Mouse (Mus musculus): ENCODE measurements around the gene March7. TPM values are rescaled to one million over a fixed set of nuclear protein-coding genes. Genes with fewer than 3 reads are reported as not detected.

March7 gene
- polyA plus RNA-seq, 1 experiment from 2014 or later, result 48.5 TPM

GRCm38 (mm10) chr2:60204162-60204561 lies 5.5 kb upstream of the March7 start:
- peaks cover 18% of the 10 kb centered on the region for H3K4me1 ChIP-seq (replicated peaks; ENCODE audit: control insufficient read depth, insufficient read depth, low read length)
- H3K9ac ChIP-seq (ENCODE audit: low read depth, low read length), result no peak overlapping the region
- no peaks in the 10 kb centered on the region for H3K27me3 ChIP-seq (replicated peaks; ENCODE audit: control insufficient read depth, insufficient read depth, low read length)
- no peak overlapping the region for H3K27ac ChIP-seq (ENCODE audit: low read depth, low read length)
- no peak overlapping the region for H3K4me3 ChIP-seq (ENCODE audit: low read depth, low read length)
- DNase-seq (ENCODE audit: low spot score), result no peak
- H3K36me3 ChIP-seq (ENCODE audit: control insufficient read depth, insufficient read depth, low read length), result no peaks in the 10 kb centered on the region
- no peaks in the 10 kb centered on the region for H3K9me3 ChIP-seq (ENCODE audit: control insufficient read depth, low read length)
- 50% methylated on average over 6 of the region's 6 CpGs for WGBS
- peak overlapping the region; percentile 28 for H3K4me2 ChIP-seq
- ATAC-seq (replicated peaks; ENCODE audit: low FRiP score), result 0 out of 2 replicates have a peak, but pooled peaks have one; percentile 44

- H3K9me3 ChIP-seq (ENCODE audit: control insufficient read depth, low read length), result no peaks in the 10 kb centered on the region
- no peaks in the 10 kb centered on the region for H3K36me3 ChIP-seq (ENCODE audit: control insufficient read depth, insufficient read depth, low read length)
- H3K27me3 ChIP-seq (replicated peaks; ENCODE audit: control insufficient read depth, insufficient read depth, low read length), result no peaks in the 10 kb centered on the region
- H3K27ac ChIP-seq (ENCODE audit: low read depth, low read length), result no peak overlapping the region
- DNase-seq (ENCODE audit: low spot score), result no peak
- peaks cover 18% of the 10 kb centered on the region for H3K4me1 ChIP-seq (replicated peaks; ENCODE audit: control insufficient read depth, insufficient read depth, low read length)
- WGBS, result 71% methylated on average over 6 of the region's 6 CpGs
- no peak overlapping the region for H3K4me2 ChIP-seq
- no peak overlapping the region for H3K4me3 ChIP-seq (ENCODE audit: low read depth, low read length)
- H3K9ac ChIP-seq (ENCODE audit: low read depth, low read length), result no peak overlapping the region
- no peak for ATAC-seq (replicated peaks; ENCODE audit: low FRiP score)
Observed at GRCm38 (mm10) chr2:60205795-60206194, 3.9 kb upstream of the March7 start.

DNA sequence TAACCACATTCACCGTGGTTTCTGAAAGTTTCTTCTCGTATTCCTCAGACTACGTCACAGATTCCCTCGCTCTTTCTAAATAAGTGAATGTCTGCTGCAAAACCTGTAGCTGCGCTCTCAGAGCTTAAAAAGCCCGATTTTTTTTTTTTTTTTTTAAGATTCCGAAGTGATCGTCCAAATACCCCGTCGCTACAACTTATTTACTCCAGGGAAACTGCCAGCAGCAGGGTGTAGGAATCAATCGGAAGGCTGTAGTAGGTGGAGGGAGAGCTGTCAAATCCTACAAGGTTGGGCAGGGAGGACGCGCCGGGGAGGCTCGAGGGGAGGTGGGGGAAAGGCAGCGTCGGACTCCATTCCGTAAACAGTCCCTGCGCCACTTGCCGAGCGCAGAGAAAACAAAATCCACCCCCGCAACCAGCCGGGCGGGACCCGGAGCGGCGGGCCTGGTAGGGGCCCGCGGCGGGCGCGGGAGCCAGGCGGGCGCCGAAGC lies 520 bp upstream of the March7 start:
- peak overlapping the region; percentile 92 for H3K4me3 ChIP-seq (ENCODE audit: low read depth, low read length)
- peaks cover 31% of the 10 kb centered on the region for H3K4me1 ChIP-seq (replicated peaks; ENCODE audit: control insufficient read depth, insufficient read depth, low read length)
- peak; percentile 72 for DNase-seq (ENCODE audit: low spot score)
- peaks cover 7% of the 10 kb centered on the region; the same call in 1 of the 2 replicates for H3K36me3 ChIP-seq (ENCODE audit: control insufficient read depth, insufficient read depth, low read length)
- no peaks in the 10 kb centered on the region for H3K9me3 ChIP-seq (ENCODE audit: control insufficient read depth, low read length)
- under 1% methylated on average over 29 of the region's 35 CpGs for WGBS
- H3K4me2 ChIP-seq, result peak overlapping the region; percentile 79
- peak overlapping the region; percentile 78 for H3K27ac ChIP-seq (ENCODE audit: low read depth, low read length)
- H3K9ac ChIP-seq (ENCODE audit: low read depth, low read length), result peak overlapping the region; percentile 88
- no peaks in the 10 kb centered on the region for H3K27me3 ChIP-seq (replicated peaks; ENCODE audit: control insufficient read depth, insufficient read depth, low read length)
- ATAC-seq (replicated peaks; ENCODE audit: low FRiP score), result peak; percentile 67

GRCm38 (mm10) chr2:60210821-60211220 lies 1.1 kb downstream of the March7 start:
- Histone ChIP-seq H3K9ac (ENCODE audit: low read depth, low read length) (peak overlapping the region; percentile 88), H3K27me3 (replicated peaks; ENCODE audit: control insufficient read depth, insufficient read depth, low read length) (no peaks in the 10 kb centered on the region), H3K4me2 (peak overlapping the region; percentile 63), H3K4me3 (ENCODE audit: low read depth, low read length) (peak overlapping the region; percentile 92), H3K36me3 (ENCODE audit: control insufficient read depth, insufficient read depth, low read length) (peaks cover 7% of the 10 kb centered on the region; the same call in 1 of the 2 replicates), H3K4me1 (replicated peaks; ENCODE audit: control insufficient read depth, insufficient read depth, low read length) (peaks cover 39% of the 10 kb centered on the region), H3K9me3 (ENCODE audit: control insufficient read depth, low read length) (no peaks in the 10 kb centered on the region), H3K27ac (ENCODE audit: low read depth, low read length) (0 out of 2 replicates have a peak overlapping the region, but pooled peaks have one; percentile 78)
- ATAC-seq (replicated peaks; ENCODE audit: low FRiP score) (no peak), DNase-seq (ENCODE audit: low spot score) (no peak)
- WGBS, result 23% methylated on average over 5 of the region's 5 CpGs

DNA sequence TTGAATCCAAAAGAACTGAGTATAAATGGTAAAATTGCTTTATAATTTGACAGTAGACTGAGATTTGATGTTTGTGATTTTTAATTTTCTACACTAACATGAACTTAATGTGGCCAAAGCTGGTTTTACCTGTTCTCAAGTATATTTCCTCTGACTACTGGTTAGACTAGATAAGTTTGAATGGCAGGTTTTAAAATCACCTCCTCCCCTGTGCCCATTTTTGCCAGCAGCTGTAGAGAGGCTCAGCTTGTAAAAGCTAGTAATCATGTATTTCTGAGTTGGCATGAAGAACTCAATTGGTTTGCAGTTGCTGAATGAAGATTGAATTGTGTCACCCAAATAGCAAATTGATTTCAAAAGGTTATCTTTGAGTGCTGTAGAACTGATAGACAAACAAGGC lies 2.8 kb downstream of the March7 start:
- no peaks in the 10 kb centered on the region for H3K27me3 ChIP-seq (replicated peaks; ENCODE audit: control insufficient read depth, insufficient read depth, low read length)
- no peak overlapping the region for H3K4me3 ChIP-seq (ENCODE audit: low read depth, low read length)
- peaks cover 46% of the 10 kb centered on the region for H3K4me1 ChIP-seq (replicated peaks; ENCODE audit: control insufficient read depth, insufficient read depth, low read length)
- ATAC-seq (replicated peaks; ENCODE audit: low FRiP score) (no peak), DNase-seq (ENCODE audit: low spot score) (no peak)
- peaks cover 7% of the 10 kb centered on the region; the same call in 1 of the 2 replicates for H3K36me3 ChIP-seq (ENCODE audit: control insufficient read depth, insufficient read depth, low read length)
- H3K9me3 ChIP-seq (ENCODE audit: control insufficient read depth, low read length), result no peaks in the 10 kb centered on the region
- H3K4me2 ChIP-seq, result no peak overlapping the region
- no peak overlapping the region for H3K27ac ChIP-seq (ENCODE audit: low read depth, low read length)
- no peak overlapping the region for H3K9ac ChIP-seq (ENCODE audit: low read depth, low read length)

DNA sequence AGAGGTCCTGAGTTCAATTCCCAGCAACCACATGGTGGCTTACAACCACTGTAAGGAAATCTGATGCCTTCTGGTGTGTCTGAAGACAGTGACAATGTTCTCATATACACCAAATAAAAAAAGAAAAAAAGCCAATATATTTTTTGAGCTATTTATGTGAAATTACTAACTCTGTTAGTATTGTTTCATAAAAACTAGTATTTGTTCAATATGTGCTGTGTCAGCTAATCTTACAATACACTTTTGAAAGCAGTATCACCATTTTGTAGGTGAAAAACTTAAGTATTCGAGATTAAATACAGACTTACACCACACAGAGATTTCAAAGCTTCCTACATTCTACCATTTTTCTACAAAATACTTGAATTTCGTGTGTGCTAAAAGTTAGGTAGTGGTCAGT lies 5.0 kb downstream of the March7 start:
- WGBS, result 90% methylated on average over 2 of the region's 2 CpGs
- no peak for DNase-seq (ENCODE audit: low spot score)
- no peaks in the 10 kb centered on the region for H3K27me3 ChIP-seq (replicated peaks; ENCODE audit: control insufficient read depth, insufficient read depth, low read length)
- H3K4me3 ChIP-seq (ENCODE audit: low read depth, low read length), result no peak overlapping the region
- H3K27ac ChIP-seq (ENCODE audit: low read depth, low read length), result no peak overlapping the region
- no peak for ATAC-seq (replicated peaks; ENCODE audit: low FRiP score)
- no peaks in the 10 kb centered on the region for H3K9me3 ChIP-seq (ENCODE audit: control insufficient read depth, low read length)
- H3K4me1 ChIP-seq (replicated peaks; ENCODE audit: control insufficient read depth, insufficient read depth, low read length), result peaks cover 39% of the 10 kb centered on the region
- no peak overlapping the region for H3K9ac ChIP-seq (ENCODE audit: low read depth, low read length)
- peaks cover 7% of the 10 kb centered on the region; the same call in 1 of the 2 replicates for H3K36me3 ChIP-seq (ENCODE audit: control insufficient read depth, insufficient read depth, low read length)
- H3K4me2 ChIP-seq, result no peak overlapping the region

DNA sequence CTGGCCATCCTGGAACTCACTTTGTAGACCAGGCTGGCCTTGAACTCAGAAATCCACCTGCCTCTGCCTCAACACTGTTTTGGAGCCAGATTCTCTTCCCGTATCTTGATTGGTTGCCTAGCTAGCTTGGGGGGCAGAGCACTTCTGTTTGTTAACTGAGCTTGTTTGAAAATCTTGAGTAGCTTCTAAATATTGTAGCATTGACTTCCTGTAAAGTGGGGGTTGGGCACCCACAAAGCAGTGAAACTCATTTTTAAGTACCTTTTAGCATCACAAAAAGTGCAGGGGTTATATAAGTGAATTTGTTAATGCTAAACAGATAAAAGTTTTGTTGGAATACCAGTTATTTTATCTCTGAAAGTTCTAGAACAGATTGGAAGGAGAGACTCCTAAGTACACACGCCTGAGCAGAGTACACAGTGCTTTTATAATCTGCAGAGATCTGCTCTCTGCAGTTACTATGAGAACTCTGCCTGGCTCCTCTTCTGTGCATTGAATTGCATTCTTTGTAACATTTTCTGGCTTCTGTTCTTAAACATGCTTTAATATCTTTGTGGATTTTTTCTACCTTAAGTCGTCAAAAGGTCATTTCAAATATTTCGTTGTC lies 7.0 kb downstream of the March7 start:
- DNase-seq (ENCODE audit: low spot score), result no peak
- Histone ChIP-seq H3K36me3 (ENCODE audit: control insufficient read depth, insufficient read depth, low read length) (peaks cover 6% of the 10 kb centered on the region; the same call in 1 of the 2 replicates), H3K27ac (ENCODE audit: low read depth, low read length) (no peak overlapping the region), H3K4me3 (ENCODE audit: low read depth, low read length) (no peak overlapping the region), H3K9ac (ENCODE audit: low read depth, low read length) (no peak overlapping the region), H3K9me3 (ENCODE audit: control insufficient read depth, low read length) (no peaks in the 10 kb centered on the region), H3K4me2 (no peak overlapping the region), H3K4me1 (replicated peaks; ENCODE audit: control insufficient read depth, insufficient read depth, low read length) (peaks cover 31% of the 10 kb centered on the region), H3K27me3 (replicated peaks; ENCODE audit: control insufficient read depth, insufficient read depth, low read length) (no peaks in the 10 kb centered on the region)
- ATAC-seq (replicated peaks; ENCODE audit: low FRiP score), result no peak
- WGBS, result 85% methylated on average over 4 of the region's 4 CpGs

DNA sequence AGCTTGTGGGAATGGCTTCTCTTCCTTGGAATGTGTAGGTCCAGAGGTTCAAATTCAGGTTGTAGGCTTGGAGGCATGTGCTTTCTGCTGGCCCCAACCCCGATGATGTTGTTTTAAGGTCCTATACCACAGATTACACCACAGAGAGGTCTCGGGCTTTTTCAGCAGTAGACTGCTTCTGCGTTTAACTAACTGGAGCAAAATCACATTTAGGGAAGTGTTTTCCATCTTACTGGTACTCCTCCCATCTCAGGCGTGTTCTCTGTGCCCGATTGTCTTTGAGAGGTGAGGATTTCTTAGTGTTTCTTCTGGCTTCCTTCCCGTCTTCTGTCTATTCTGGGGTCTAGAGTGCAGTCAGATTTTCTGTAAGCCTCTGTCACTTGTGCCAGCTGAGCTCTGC lies 7.9 kb downstream of the March7 start:
- Histone ChIP-seq H3K36me3 (ENCODE audit: control insufficient read depth, insufficient read depth, low read length) (peaks cover 2% of the 10 kb centered on the region; the same call in 1 of the 2 replicates), H3K27ac (ENCODE audit: low read depth, low read length) (no peak overlapping the region), H3K4me1 (replicated peaks; ENCODE audit: control insufficient read depth, insufficient read depth, low read length) (peaks cover 26% of the 10 kb centered on the region), H3K27me3 (replicated peaks; ENCODE audit: control insufficient read depth, insufficient read depth, low read length) (no peaks in the 10 kb centered on the region), H3K9me3 (ENCODE audit: control insufficient read depth, low read length) (no peaks in the 10 kb centered on the region), H3K4me3 (ENCODE audit: low read depth, low read length) (no peak overlapping the region), H3K9ac (ENCODE audit: low read depth, low read length) (no peak overlapping the region), H3K4me2 (no peak overlapping the region)
- no peak for ATAC-seq (replicated peaks; ENCODE audit: low FRiP score)
- WGBS, result 78% methylated on average over 6 of the region's 6 CpGs
- DNase-seq (ENCODE audit: low spot score), result no peak

DNA sequence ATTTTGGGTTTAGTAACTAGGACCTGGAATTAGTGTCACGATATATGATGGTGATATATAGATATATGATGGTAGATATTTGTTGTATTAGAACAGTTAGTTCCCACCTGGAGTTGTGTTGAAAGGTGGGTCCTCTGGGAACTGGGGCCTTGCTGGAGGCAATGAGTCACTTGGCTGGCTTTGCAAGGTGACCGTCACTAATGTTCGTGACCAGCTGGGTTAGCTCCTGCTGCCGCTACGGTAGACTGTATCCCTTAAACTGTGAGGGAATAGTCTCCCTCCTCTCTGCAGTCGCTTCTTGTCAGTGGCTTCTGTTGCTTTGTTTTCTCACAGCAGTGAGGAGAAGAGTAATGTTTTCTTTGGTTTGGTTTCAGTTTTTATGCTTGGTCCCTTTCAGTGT lies 11.5 kb downstream of the March7 start:
- no peaks in the 10 kb centered on the region for H3K27me3 ChIP-seq (replicated peaks; ENCODE audit: control insufficient read depth, insufficient read depth, low read length)
- no peak for DNase-seq (ENCODE audit: low spot score)
- H3K4me3 ChIP-seq (ENCODE audit: low read depth, low read length), result no peak overlapping the region
- H3K27ac ChIP-seq (ENCODE audit: low read depth, low read length), result no peak overlapping the region
- H3K9ac ChIP-seq (ENCODE audit: low read depth, low read length), result no peak overlapping the region
- H3K36me3 ChIP-seq (ENCODE audit: control insufficient read depth, insufficient read depth, low read length), result peaks cover 4% of the 10 kb centered on the region; the same call in 1 of the 2 replicates
- H3K4me1 ChIP-seq (replicated peaks; ENCODE audit: control insufficient read depth, insufficient read depth, low read length), result peaks cover 7% of the 10 kb centered on the region
- WGBS, result 78% methylated on average over 6 of the region's 6 CpGs
- no peak for ATAC-seq (replicated peaks; ENCODE audit: low FRiP score)
- H3K4me2 ChIP-seq, result no peak overlapping the region
- H3K9me3 ChIP-seq (ENCODE audit: control insufficient read depth, low read length), result no peaks in the 10 kb centered on the region
